Mouse (Mus musculus): ENCODE results near the gene Abraxas2.

- TF ChIP-seq POLR2A (IDR thresholded peaks at IDR 0.05; ENCODE audit: insufficient read depth, low read length) (peak; percentile 69), CTCF (IDR thresholded peaks at IDR 0.05; ENCODE audit: low read depth, low read length) (peak; percentile 29)
Observed at GRCm38 (mm10) chr7:132852173-132852844, 6.7 kb upstream of the Abraxas2 start, which contains the start of gene Eef1akmt2.

All from ES-Bruce4 (cell line).